Mouse (Mus musculus) hindbrain, postnatal 0 days (tissue): ENCODE measurements around the gene Defb28. TPM values are rescaled to one million over a fixed set of nuclear protein-coding genes. Genes with fewer than 3 reads are reported as not detected.

Experiments
- ATAC-seq: fragments of 200-750 bp; cut with Nextera tagmentation; 2 replicates; pipeline ENCODE4 v1.8.0; 2017; ENCODE audit warnings: mild to moderate bottlenecking, moderate TSS enrichment, moderate library complexity
- DNase-seq: peaks from one replicate; pipeline ENCODE4 v3.0.0-alpha.2; 2015; ENCODE audit warnings: low spot score
- H3K27ac ChIP-seq: fragments of 300-500 bp; sonication (generic); 2 replicates; pipeline ENCODE4 v1.5.1; 2014; ENCODE audit warnings: mild to moderate bottlenecking
- H3K27me3 ChIP-seq: fragments of 300-500 bp; sonication (generic); 2 replicates; pipeline ENCODE4 v1.6.1; 2014; ENCODE audit warnings: low read length, mixed read lengths; ENCODE audit not compliant: insufficient read depth
- H3K36me3 ChIP-seq: fragments of 300-500 bp; sonication (generic); 2 replicates; pipeline ENCODE4 v1.6.1; 2014; ENCODE audit warnings: low read length, mixed read lengths; ENCODE audit not compliant: insufficient read depth
- H3K4me1 ChIP-seq: fragments of 300-500 bp; sonication (generic); 2 replicates; pipeline ENCODE4 v1.6.1; 2014; ENCODE audit warnings: antibody characterized with exemption, low read length, mixed read lengths; ENCODE audit not compliant: insufficient read depth
- H3K4me2 ChIP-seq: fragments of 300-500 bp; sonication (generic); 2 replicates; pipeline ENCODE4 v1.6.1; 2014; ENCODE audit warnings: low read depth, mild to moderate bottlenecking, low read length, moderate library complexity, mixed read lengths
- H3K4me3 ChIP-seq: fragments of 300-500 bp; sonication (generic); 2 replicates; pipeline ENCODE4 v1.5.1; 2014; ENCODE audit warnings: low read length
- H3K9ac ChIP-seq: fragments of 300-500 bp; sonication (generic); replicated peaks from 2 replicates; pipeline ENCODE4 v1.6.1; 2014; ENCODE audit warnings: mild to moderate bottlenecking, low read length, moderate library complexity, mixed read lengths
- H3K9me3 ChIP-seq: fragments of 300-500 bp; sonication (generic); 2 replicates; pipeline ENCODE4 v1.6.1; 2016; ENCODE audit warnings: low read length, mixed read lengths
- CTCF ChIP-seq: IDR thresholded peaks from 2 replicates; pipeline ENCODE4 v1.5.1; 2016; ENCODE audit warnings: antibody characterized with exemption, control low read depth, low read depth
- WGBS: fragments of 180-500 bp; shearing (Covaris S2); extraction: QIAGEN DNeasy Blood & Tissue Kit; methylation state at CpG from one replicate; pipeline ENCODE4 v1.1.7; 2014; 5-methylcytosine and 5-hydroxymethylcytosine counted together
- polyA plus RNA-seq: library from polyadenylated mRNA; unstranded; fragments of >200 nt; fragmentation: Nextera tagmentation; extraction: Ambion mirVana; gene quantifications from 2 replicates; pipeline ENCODE4 v1.2.1, GENCODE M21; 2015
- total RNA-seq: library from RNA; depleted of rRNA; stranded (reverse); fragments of >200 nt; gene quantifications from 2 replicates; pipeline ENCODE4 v1.2.3, GENCODE M21; 2014

The Defb28 gene
- total and polyA plus RNA-seq, 2 experiments from 2014 or later: not detected

- ATAC-seq: no peak
- Histone ChIP-seq H3K4me3 (no peak within 1 kb of the TSS), H3K9ac (no peak within 1 kb of the TSS), H3K4me1 (no peaks in the 10 kb centered on the region), H3K4me2 (no peak within 1 kb of the TSS), H3K27ac (no peak within 1 kb of the TSS), H3K9me3 (no peaks in the 10 kb centered on the region), H3K36me3 (no peaks in the 10 kb centered on the region), H3K27me3 (no peaks in the 10 kb centered on the region)
- no peak for DNase-seq
- no peak for TF ChIP-seq CTCF
Measured at GRCm38 (mm10) chr2:152490038-152490437, 28.0 kb upstream of the Defb28 start, which contains the start of gene Defb22. Gene Defb22 (minus strand): TSS chr2:152490138.

DNA sequence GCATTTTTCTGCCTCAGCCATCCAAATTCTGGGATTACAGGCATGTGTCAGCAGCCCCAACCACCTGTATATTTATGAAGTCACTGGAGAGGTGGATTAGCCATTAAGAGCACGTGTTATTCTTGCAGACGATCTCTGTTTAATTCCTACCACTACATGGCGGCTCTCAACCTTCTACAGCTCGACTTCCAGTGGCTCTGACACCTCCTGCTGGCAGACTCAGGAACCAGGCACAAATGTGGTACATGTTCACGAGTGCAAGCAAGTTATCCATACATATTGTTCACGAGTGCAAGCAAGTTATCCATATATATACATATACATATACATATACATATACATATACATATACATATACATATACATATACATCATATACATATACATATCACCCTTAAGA, 24.9 kb upstream of the Defb28 start:
- Histone ChIP-seq H3K9me3 (no peaks in the 10 kb centered on the region), H3K27ac (no peak overlapping the region), H3K36me3 (no peaks in the 10 kb centered on the region), H3K4me1 (no peaks in the 10 kb centered on the region), H3K4me3 (no peak overlapping the region), H3K27me3 (no peaks in the 10 kb centered on the region), H3K9ac (no peak overlapping the region), H3K4me2 (no peak overlapping the region)
- TF ChIP-seq CTCF: peak; percentile 8; the same call in 1 of the 2 replicates
- DNase-seq (no peak), ATAC-seq (no peak)
- 73% methylated on average over 6 of the region's 6 CpGs for whole genome bisulfite sequencing

DNA sequence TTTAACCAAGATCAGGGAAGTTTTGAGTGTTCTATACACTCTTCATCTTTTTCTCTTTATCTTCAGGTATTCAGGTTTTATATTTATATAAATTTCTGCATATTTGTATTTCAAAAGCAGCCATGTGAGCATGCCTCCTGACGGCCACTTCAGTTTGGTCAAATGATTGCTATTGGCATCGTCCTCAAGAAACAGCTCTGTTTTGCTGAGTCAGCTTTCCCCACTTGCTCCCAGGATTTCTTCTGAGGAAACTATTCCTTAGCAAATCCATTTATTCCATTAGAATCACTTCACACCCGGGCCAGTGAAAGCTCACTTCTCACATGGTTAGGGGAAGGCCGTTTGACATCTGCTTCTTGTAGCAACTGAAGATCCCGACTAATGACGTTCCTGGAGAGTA, 20.0 kb upstream of the Defb28 start:
- Histone ChIP-seq H3K9me3 (no peaks in the 10 kb centered on the region), H3K9ac (no peak overlapping the region), H3K27ac (no peak overlapping the region), H3K27me3 (no peaks in the 10 kb centered on the region), H3K4me2 (no peak overlapping the region), H3K4me3 (no peak overlapping the region), H3K36me3 (no peaks in the 10 kb centered on the region), H3K4me1 (no peaks in the 10 kb centered on the region)
- no peak for TF ChIP-seq CTCF
- ATAC-seq (no peak), DNase-seq (no peak)
- 75% methylated on average over 6 of the region's 6 CpGs for WGBS

DNA sequence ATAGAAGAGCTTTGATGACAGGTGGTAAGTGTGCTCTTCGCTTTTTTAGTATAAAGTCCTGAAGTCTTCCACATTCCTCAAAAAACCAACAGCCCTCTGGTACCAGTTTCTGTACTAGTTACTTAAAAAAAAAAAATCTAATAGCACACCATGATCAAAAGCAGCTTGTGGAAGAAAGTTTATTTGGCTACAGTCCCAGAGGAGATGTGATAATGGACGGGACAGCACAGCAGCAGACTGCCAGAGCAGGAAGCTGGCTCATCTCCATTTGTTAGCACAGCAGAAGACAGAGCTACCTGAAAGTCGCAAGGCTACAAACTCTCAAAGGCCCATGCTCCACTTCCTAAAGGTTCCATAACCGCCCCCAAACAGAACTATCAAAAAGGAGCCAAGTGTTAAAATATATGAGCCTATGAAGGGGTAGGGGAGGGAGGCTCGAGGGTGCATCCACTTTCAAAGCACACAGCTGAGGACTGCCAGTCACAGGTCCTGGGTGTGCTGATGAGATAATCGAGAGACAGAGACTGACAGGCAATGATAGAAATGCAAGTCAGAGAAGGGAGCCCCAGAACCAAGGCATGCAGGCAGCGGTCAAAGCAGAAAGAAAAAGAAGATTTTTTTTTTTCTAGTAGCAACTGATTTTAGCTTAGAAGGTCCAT, 17.7 kb upstream of the Defb28 start:
- no peak overlapping the region for H3K9ac ChIP-seq
- H3K27me3 ChIP-seq: no peaks in the 10 kb centered on the region
- no peak overlapping the region for H3K4me2 ChIP-seq
- no peaks in the 10 kb centered on the region for H3K4me1 ChIP-seq
- H3K4me3 ChIP-seq: no peak overlapping the region
- no peaks in the 10 kb centered on the region for H3K36me3 ChIP-seq
- 69% methylated on average over 7 of the region's 7 CpGs for WGBS
- TF ChIP-seq CTCF: no peak
- no peak for ATAC-seq
- H3K9me3 ChIP-seq: no peaks in the 10 kb centered on the region
- DNase-seq: no peak
- no peak overlapping the region for H3K27ac ChIP-seq

GRCm38 (mm10) chr2:152500863-152501229, 17.2 kb upstream of the Defb28 start:
- Histone ChIP-seq H3K4me1 (no peaks in the 10 kb centered on the region), H3K36me3 (no peaks in the 10 kb centered on the region), H3K4me3 (no peak overlapping the region), H3K4me2 (no peak overlapping the region), H3K9ac (no peak overlapping the region), H3K9me3 (no peaks in the 10 kb centered on the region), H3K27me3 (no peaks in the 10 kb centered on the region), H3K27ac (no peak overlapping the region)
- TF ChIP-seq CTCF: 0 out of 2 replicates have a peak, but pooled peaks have one; percentile 11
- ATAC-seq (no peak), DNase-seq (no peak)
- 83% methylated on average over 6 of the region's 6 CpGs for WGBS

GRCm38 (mm10) chr2:152503950-152504349, 14.1 kb upstream of the Defb28 start:
- Histone ChIP-seq H3K27ac (no peak overlapping the region), H3K4me2 (no peak overlapping the region), H3K4me3 (no peak overlapping the region), H3K36me3 (no peaks in the 10 kb centered on the region), H3K9me3 (no peaks in the 10 kb centered on the region), H3K4me1 (no peaks in the 10 kb centered on the region), H3K27me3 (no peaks in the 10 kb centered on the region), H3K9ac (no peak overlapping the region)
- DNase-seq (no peak), ATAC-seq (no peak)
- 92% methylated on average over 2 of the region's 2 CpGs for WGBS
- TF ChIP-seq CTCF: no peak

GRCm38 (mm10) chr2:152511592-152511991, 6.5 kb upstream of the Defb28 start, which contains the start of gene Defb26:
Gene Defb26 (minus strand): TSS chr2:152511692.
- H3K4me3 ChIP-seq: no peak within 1 kb of the TSS
- H3K27me3 ChIP-seq: no peaks in the 10 kb centered on the region
- H3K36me3 ChIP-seq: no peaks in the 10 kb centered on the region
- no peaks in the 10 kb centered on the region for H3K9me3 ChIP-seq
- no peak within 1 kb of the TSS for H3K27ac ChIP-seq
- no peak within 1 kb of the TSS for H3K4me2 ChIP-seq
- H3K9ac ChIP-seq: no peak within 1 kb of the TSS
- WGBS: 48% methylated on average over 1 of the region's 1 CpGs
- ATAC-seq (no peak), DNase-seq (no peak)
- H3K4me1 ChIP-seq: no peaks in the 10 kb centered on the region
- no peak for TF ChIP-seq CTCF
